Mouse (Mus musculus): Measurements from ENCODE around the gene Skor1.

- TF ChIP-seq CTCF (IDR thresholded peaks at IDR 0.05; ENCODE audit: insufficient read depth, low read length) (no peak), POLR2A (IDR thresholded peaks at IDR 0.05; ENCODE audit: borderline replicate concordance, extremely low read depth, low read depth, low read length) (no peak)
Observed at GRCm38 (mm10) chr9:63092567-63092966, 56.2 kb downstream of the Skor1 start.
